Mouse (Mus musculus) megakaryocyte, embryonic 14.5 days (primary cell): ENCODE data around the gene Abcg1.

ENCODE experiments used
- FLI1 ChIP-seq: IDR thresholded peaks from 2 replicates; pipeline ENCODE4 v1.6.1; 2012; ENCODE audit warnings: low read length, inconsistent platforms, mixed read lengths
- GATA1 ChIP-seq: IDR thresholded peaks from 3 replicates; pipeline ENCODE4 v1.6.1; 2012; ENCODE audit warnings: mixed read lengths, low read length, inconsistent platforms, borderline replicate concordance

- TF ChIP-seq GATA1 (no peak), FLI1 (no peak)
Measured at GRCm38 (mm10) chr17:31060196-31060587, 2.7 kb downstream of the Abcg1 start.
